Comparison of ENCODE assay signal across 10 mouse cellular contexts in the genomic region with DNA sequence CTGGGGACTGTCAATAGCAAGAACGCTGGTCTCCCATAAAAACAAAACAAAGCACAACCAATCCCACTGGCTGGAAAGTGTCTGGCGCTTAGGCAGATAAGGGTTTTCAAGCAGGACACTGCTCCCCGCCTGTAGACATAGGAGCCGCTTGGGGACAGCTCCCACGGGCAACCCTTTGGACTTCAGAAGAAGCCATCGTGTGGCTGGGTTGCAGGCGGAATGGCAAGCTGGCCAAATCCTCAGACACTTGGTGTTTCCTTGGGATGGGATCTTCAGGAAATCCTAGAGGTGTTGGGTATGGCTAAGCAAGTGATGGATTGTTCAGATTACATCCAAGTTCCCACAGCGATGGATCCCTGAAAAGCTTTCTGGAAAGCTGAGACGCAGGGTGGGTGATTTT. TPM values are rescaled to one million over a fixed set of nuclear protein-coding genes. Genes with fewer than 3 reads are reported as not detected.
A peak's percentile ranks its signal among the peaks of the same experiment; 100 is the strongest.
DNase-seq lines count a peak whose midpoint lies in the region; ATAC-seq and TF ChIP-seq lines count a peak whose summit lies in the region.
"Had no signal": no experiment of that assay in that cellular context is flagged by ENCODE, and none has a peak within 500 bp of the region (broad histone marks: within the 10 kb centered on the region; RNA-seq: fewer than 3 reads in every experiment).

No protein-coding gene starts in this region.

- H3K4me1 ChIP-seq in kidney, embryonic 14.5 days (ENCODE audit: control insufficient read depth, insufficient read depth, low read length) = peaks cover 9% of the 10 kb centered on the region; the same call in 1 of the 2 replicates
- peaks cover 3% of the 10 kb centered on the region; the same call in 1 of the 2 replicates for H3K4me1 ChIP-seq in kidney, adult 2 months (ENCODE audit: control insufficient read depth, insufficient read depth, low read length)
- H3K4me1 ChIP-seq in embryonic facial prominence, embryonic 10.5 days = peaks cover 37% of the 10 kb centered on the region
- peaks cover 7% of the 10 kb centered on the region for H3K4me1 ChIP-seq in intestine, embryonic 14.5 days (replicated peaks; ENCODE audit: control insufficient read depth, insufficient read depth, low read length)

- H3K4me3 ChIP-seq in kidney, embryonic 14.5 days (ENCODE audit: low read length) = peak overlapping the region; percentile 70
- H3K4me3 ChIP-seq in kidney, adult 2 months (ENCODE audit: insufficient read depth, low read depth, low read length) = no peak overlapping the region
- H3K4me3 ChIP-seq in embryonic facial prominence, embryonic 10.5 days = peak overlapping the region; percentile 83
- peak overlapping the region; percentile 47 for H3K4me3 ChIP-seq in intestine, embryonic 14.5 days (ENCODE audit: low read depth, low read length)

- no peak overlapping the region for H3K27ac ChIP-seq in kidney, embryonic 14.5 days (ENCODE audit: low read depth, low read length)
- H3K27ac ChIP-seq in kidney, adult 2 months (ENCODE audit: insufficient read depth, low read depth, low read length) = no peak overlapping the region
- peak overlapping the region; percentile 86 for H3K27ac ChIP-seq in embryonic facial prominence, embryonic 10.5 days (replicated peaks)
- no peak overlapping the region for H3K27ac ChIP-seq in intestine, embryonic 14.5 days (ENCODE audit: low read depth)

- no peak for ATAC-seq in kidney, embryonic 14.5 days (ENCODE audit: low FRiP score, low TSS enrichment)
- no peak for ATAC-seq in intestine, embryonic 14.5 days (replicated peaks; ENCODE audit: low FRiP score, low TSS enrichment, low read depth)

- no peaks in the 10 kb centered on the region for H3K9me3 ChIP-seq in kidney, embryonic 14.5 days (ENCODE audit: control insufficient read depth, low read length)
- H3K9me3 ChIP-seq in embryonic facial prominence, embryonic 10.5 days = no peaks in the 10 kb centered on the region
- no peaks in the 10 kb centered on the region for H3K9me3 ChIP-seq in intestine, embryonic 14.5 days (ENCODE audit: control insufficient read depth, low read length)
- H3K9me3 ChIP-seq: G1E had no signal

- H3K9ac ChIP-seq in kidney, embryonic 14.5 days (ENCODE audit: low read depth, low read length) = no peak overlapping the region
- peak overlapping the region; percentile 42 for H3K9ac ChIP-seq in intestine, embryonic 14.5 days (ENCODE audit: low read length)

- TF ChIP-seq POLR2A in kidney, adult 2 months (IDR thresholded peaks at IDR 0.05; ENCODE audit: low read depth, low read length) = no peak

- peak overlapping the region; percentile 98 for H3K4me2 ChIP-seq in kidney, embryonic 14.5 days (replicated peaks; ENCODE audit: low read depth, low read length)
- H3K4me2 ChIP-seq in intestine, embryonic 14.5 days (ENCODE audit: low read length) = peak overlapping the region; percentile 86

- peaks cover 31% of the 10 kb centered on the region for H3K27me3 ChIP-seq in kidney, embryonic 14.5 days (ENCODE audit: control insufficient read depth, insufficient read depth, low read length)
- peaks cover 3% of the 10 kb centered on the region; the same call in 1 of the 2 replicates for H3K27me3 ChIP-seq in kidney, adult 2 months (replicated peaks; ENCODE audit: control insufficient read depth, insufficient read depth, low read length)
- peaks cover 55% of the 10 kb centered on the region for H3K27me3 ChIP-seq in embryonic facial prominence, embryonic 10.5 days (replicated peaks; ENCODE audit: low read depth, poor library complexity, severe bottlenecking)
- peaks cover 28% of the 10 kb centered on the region for H3K27me3 ChIP-seq in intestine, embryonic 14.5 days (replicated peaks; ENCODE audit: control insufficient read depth, insufficient read depth, low read length)

- 1% methylated on average over 9 of the region's 9 CpGs for WGBS in kidney, embryonic 14.5 days
- WGBS in kidney, adult 2 months = 9% methylated on average over 9 of the region's 9 CpGs
- 5% methylated on average over 9 of the region's 9 CpGs for WGBS in embryonic facial prominence, embryonic 10.5 days
- WGBS in intestine, embryonic 14.5 days = 1% methylated on average over 9 of the region's 9 CpGs

- TF ChIP-seq CTCF in kidney, adult 2 months (conservative IDR thresholded peaks at IDR 0.05; ENCODE audit: insufficient read depth, insufficient read length, low read depth, low read length) = no peak

- DNase-seq in kidney, adult 2 months = no peak
- peak; percentile 26 for DNase-seq in embryonic facial prominence, embryonic 10.5 days (ENCODE audit: low spot score)
- DNase-seq in intestine, embryonic 14.5 days (ENCODE audit: low spot score) = peak; percentile 55
- DNase-seq in neural tube, embryonic 10.5 days (ENCODE audit: extremely low spot score, low spot score) = peak; percentile 36
- no peak for DNase-seq in layer of hippocampus, adult 9-10 months (ENCODE audit: low spot score)
- DNase-seq in right cerebral cortex, postnatal 14 days = no peak
- no peak for DNase-seq in frontal cortex, adult 2 months (ENCODE audit: extremely low spot score in 1 of 2, low spot score in 1 of 2)

- peaks cover 5% of the 10 kb centered on the region; the same call in 1 of the 2 replicates for H3K36me3 ChIP-seq in kidney, embryonic 14.5 days (ENCODE audit: control insufficient read depth, insufficient read depth, low read length)
- H3K36me3 ChIP-seq in kidney, adult 2 months (ENCODE audit: control insufficient read depth, insufficient read depth, low read length) = no peaks in the 10 kb centered on the region
- peaks cover 19% of the 10 kb centered on the region for H3K36me3 ChIP-seq in embryonic facial prominence, embryonic 10.5 days (replicated peaks)
- peaks cover 4% of the 10 kb centered on the region; the same call in 1 of the 2 replicates for H3K36me3 ChIP-seq in intestine, embryonic 14.5 days (ENCODE audit: control insufficient read depth, insufficient read depth, low read length)

RNA-seq across cellular contexts. Expression of a gene that starts 1.1 kb away (rescaled TPM):
- 3.4 and 4.8 TPM in 2 replicates for polyA plus RNA-seq in kidney, embryonic 14.5 days (2014; fragmentation: Nextera tagmentation; extraction: Ambion mirVana)
- 0.05 and 0.19 TPM in 2 replicates for polyA plus RNA-seq in kidney, adult 2 months (2012; rRNA removed)
- 11.3 and 12.1 TPM in 2 replicates for polyA plus RNA-seq in embryonic facial prominence, embryonic 10.5 days (2016; fragmentation: Nextera tagmentation; extraction: Ambion mirVana)
- polyA plus RNA-seq in intestine, embryonic 14.5 days (2014; fragmentation: Nextera tagmentation; extraction: Ambion mirVana) = 4.9 and 7.1 TPM in 2 replicates
- polyA plus RNA-seq in frontal cortex, adult 2 months (2012; rRNA removed) = 22.0 and 24.5 TPM in 2 replicates
- polyA plus RNA-seq: G1E; liver, adult 2 months had no signal

RNA-seq across cellular contexts. Expression of a gene that starts 4.5 kb away (rescaled TPM):
- polyA plus RNA-seq in kidney, embryonic 14.5 days (2014; fragmentation: Nextera tagmentation; extraction: Ambion mirVana) = 32.9 and 36.2 TPM in 2 replicates
- polyA plus RNA-seq in kidney, adult 2 months (2012; rRNA removed) = 8.4 and 9.3 TPM in 2 replicates
- polyA plus RNA-seq in embryonic facial prominence, embryonic 10.5 days (2016; fragmentation: Nextera tagmentation; extraction: Ambion mirVana) = 42.3 and 43.7 TPM in 2 replicates
- polyA plus RNA-seq in intestine, embryonic 14.5 days (2014; fragmentation: Nextera tagmentation; extraction: Ambion mirVana) = 26.9 and 34.0 TPM in 2 replicates
- polyA plus RNA-seq in frontal cortex, adult 2 months (2012; rRNA removed) = 42.5 and 43.5 TPM in 2 replicates

RNA-seq across cellular contexts. Expression of a gene that starts 36.4 kb away (rescaled TPM):
- polyA plus RNA-seq in kidney, embryonic 14.5 days (2014; fragmentation: Nextera tagmentation; extraction: Ambion mirVana) = 36.2 and 43.2 TPM in 2 replicates
- 36.5 and 38.7 TPM in 2 replicates for polyA plus RNA-seq in kidney, adult 2 months (2012; rRNA removed)
- polyA plus RNA-seq in embryonic facial prominence, embryonic 10.5 days (2016; fragmentation: Nextera tagmentation; extraction: Ambion mirVana) = 68.1 and 69.2 TPM in 2 replicates
- 36.8 and 40.8 TPM in 2 replicates for polyA plus RNA-seq in intestine, embryonic 14.5 days (2014; fragmentation: Nextera tagmentation; extraction: Ambion mirVana)
- 24.3 and 26.3 TPM in 2 replicates for polyA plus RNA-seq in frontal cortex, adult 2 months (2012; rRNA removed)

Comparison
In these comparisons a context has a peak if more than half of its experiments do, and no peak if none do; other contexts are left out.
1. DNase-seq: peak in embryonic facial prominence, embryonic 10.5 days (single experiment), intestine, embryonic 14.5 days (single experiment) and neural tube, embryonic 10.5 days (single experiment); none in kidney, adult 2 months (single experiment), layer of hippocampus, adult 9-10 months (single experiment), right cerebral cortex, postnatal 14 days (single experiment) and frontal cortex, adult 2 months (0 of 2).